Comparison of ENCODE assay signal across 9 mouse cellular contexts in the genomic region with DNA sequence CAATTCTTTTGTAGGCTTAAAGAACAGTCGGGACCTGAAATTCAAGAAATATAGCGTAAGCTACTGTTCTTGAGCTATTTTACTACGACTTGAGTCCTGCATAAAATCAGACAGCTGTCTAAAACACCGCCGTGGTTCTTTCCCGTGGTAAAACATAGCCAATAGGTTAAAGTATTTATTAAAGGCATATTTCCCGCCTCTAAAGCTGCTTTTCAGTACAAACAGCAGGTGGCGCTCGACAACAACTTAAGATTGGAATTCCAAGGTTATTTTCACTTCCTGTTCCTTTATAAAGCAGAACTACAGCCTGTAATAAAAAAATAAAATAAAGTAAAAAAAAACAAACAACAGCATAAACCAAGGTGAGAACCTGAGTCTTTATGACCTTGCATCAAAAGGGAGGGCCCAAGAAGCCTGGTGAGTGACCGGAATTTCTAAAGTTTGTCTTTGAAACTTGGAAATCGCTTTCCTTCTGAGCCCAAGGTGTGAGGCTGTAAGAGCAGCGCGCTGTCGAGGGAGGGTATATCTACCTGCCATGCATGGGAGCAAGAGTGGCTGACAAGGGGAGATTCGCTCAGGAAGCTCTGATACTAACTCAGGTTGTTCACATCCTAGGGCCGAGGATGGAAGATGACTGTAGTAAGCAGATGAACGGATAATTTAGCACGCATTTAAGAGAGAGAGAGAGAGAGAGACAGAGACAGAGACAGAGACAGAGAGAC. TPM values are rescaled to one million over a fixed set of nuclear protein-coding genes. Genes with fewer than 3 reads are reported as not detected.
DNase-seq lines count a peak whose midpoint lies in the region; ATAC-seq lines count a peak whose summit lies in the region.
"Had no signal": no experiment of that assay in that cellular context is flagged by ENCODE, and none has a peak within 500 bp of the region (broad histone marks: within the 10 kb centered on the region; RNA-seq: fewer than 3 reads in every experiment).

No protein-coding gene starts in this region.

- no peaks in the 10 kb centered on the region for H3K36me3 ChIP-seq in heart, embryonic 11.5 days (ENCODE audit: control insufficient read depth, insufficient read depth, low read length)
- no peaks in the 10 kb centered on the region for H3K36me3 ChIP-seq in midbrain, embryonic 14.5 days (ENCODE audit: control insufficient read depth, insufficient read depth, low read length)

- no peak overlapping the region for H3K27ac ChIP-seq in heart, embryonic 11.5 days (ENCODE audit: low read depth, low read length)
- H3K27ac ChIP-seq in midbrain, embryonic 14.5 days (replicated peaks; ENCODE audit: low read depth, low read length) = no peak overlapping the region

- H3K9ac ChIP-seq in heart, embryonic 11.5 days (ENCODE audit: low read depth, low read length) = no peak overlapping the region
- H3K9ac ChIP-seq in midbrain, embryonic 14.5 days (replicated peaks; ENCODE audit: low read length) = no peak overlapping the region

- no peak for ATAC-seq in heart, embryonic 11.5 days (replicated peaks; ENCODE audit: insufficient number of reproducible peaks, low FRiP score, low TSS enrichment)
- peak; percentile 43; the same call in 1 of the 2 replicates for ATAC-seq in midbrain, embryonic 14.5 days (ENCODE audit: low FRiP score, low TSS enrichment)

- DNase-seq in heart, adult 11 months = peak; percentile 92
- DNase-seq in embryo, embryonic 11 days = peak; percentile 85
- DNase-seq in heart, adult 18-20 months = peak; percentile 77 to 93
- DNase-seq in kidney, adult 11 months = peak; percentile 49
- peak; percentile 70 for DNase-seq in left cerebral cortex, postnatal 4 days
- peak; percentile 93 for DNase-seq in midbrain, embryonic 14.5 days
- peak; percentile 55 to 82 for DNase-seq in spleen, postnatal 10 days (ENCODE audit: low spot score in 2 of 2)

- intact Hi-C loops in left cerebral cortex, postnatal 4 days (cut with DNase I) = loop anchor here (2.0 to 10.0 kb wide), 3 partner anchors 101 to 745 kb away; no protein-coding TSS in a partner anchor

- no peaks in the 10 kb centered on the region for H3K4me1 ChIP-seq in heart, embryonic 11.5 days (ENCODE audit: control insufficient read depth, insufficient read depth, low read length)
- no peaks in the 10 kb centered on the region for H3K4me1 ChIP-seq in midbrain, embryonic 14.5 days (ENCODE audit: control insufficient read depth, insufficient read depth, low read length)

- no peaks in the 10 kb centered on the region for H3K27me3 ChIP-seq in heart, embryonic 11.5 days (ENCODE audit: control insufficient read depth, insufficient read depth, low read length)
- H3K27me3 ChIP-seq in midbrain, embryonic 14.5 days (ENCODE audit: control insufficient read depth, insufficient read depth, low read length) = peaks cover 4% of the 10 kb centered on the region; the same call in 1 of the 2 replicates

- H3K9me3 ChIP-seq in heart, embryonic 11.5 days (replicated peaks; ENCODE audit: control insufficient read depth, low read length) = no peaks in the 10 kb centered on the region
- H3K9me3 ChIP-seq in midbrain, embryonic 14.5 days (ENCODE audit: control insufficient read depth, low read length) = no peaks in the 10 kb centered on the region

- 36% methylated on average over 18 of the region's 18 CpGs for WGBS in heart, embryonic 11.5 days (ENCODE audit: insufficient replicate concordance)
- 33% methylated on average over 18 of the region's 18 CpGs for WGBS in midbrain, embryonic 14.5 days

- no peak overlapping the region; the same call in 1 of the 2 replicates for H3K4me2 ChIP-seq in heart, embryonic 11.5 days
- H3K4me2 ChIP-seq in midbrain, embryonic 14.5 days (ENCODE audit: low read length) = peak overlapping the region; percentile 37

- no peak overlapping the region for H3K4me3 ChIP-seq in heart, embryonic 11.5 days (ENCODE audit: low read depth, low read length)
- H3K4me3 ChIP-seq in midbrain, embryonic 14.5 days (replicated peaks; ENCODE audit: low read depth, low read length) = no peak overlapping the region

RNA-seq across cellular contexts. Expression of a gene that starts 26.4 kb away (rescaled TPM):
- 0.68 and 0.72 TPM in 2 replicates for polyA plus RNA-seq in heart, embryonic 11.5 days (2014; fragmentation: Nextera tagmentation; extraction: Ambion mirVana)
- total RNA-seq in heart, adult 18-20 months (2021) = not detected
- total RNA-seq in left cerebral cortex, postnatal 4 days (2021) = 10 to 100 TPM; 20.1 to 20.3 TPM
- 4.3 and 9.6 TPM in 2 replicates for polyA plus RNA-seq in midbrain, embryonic 14.5 days (2014; fragmentation: Nextera tagmentation; extraction: Ambion mirVana)
- polyA plus RNA-seq: C2C12 had no signal

RNA-seq across cellular contexts. Expression of a gene that starts 58.3 kb away (rescaled TPM):
- polyA plus RNA-seq in heart, embryonic 11.5 days (2014; fragmentation: Nextera tagmentation; extraction: Ambion mirVana) = 48.6 and 50.4 TPM in 2 replicates
- total RNA-seq in heart, adult 18-20 months (2021) = 10 to 100 TPM in 1 of 2 experiments, 1 to 10 TPM in 1; 9.6 to 15.4 TPM
- 10 to 100 TPM; 12.5 to 13.8 TPM for total RNA-seq in left cerebral cortex, postnatal 4 days (2021)
- polyA plus RNA-seq in midbrain, embryonic 14.5 days (2014; fragmentation: Nextera tagmentation; extraction: Ambion mirVana) = 41.6 and 52.2 TPM in 2 replicates

Comparison
In these comparisons a context has a peak if more than half of its experiments do, and no peak if none do; other contexts are left out.
1. RNA of a gene that starts 26.4 kb away (total RNA-seq): 20.1 to 20.3 TPM in left cerebral cortex, postnatal 4 days; not detected in heart, adult 18-20 months; every median in the first group is over 10 times any median in the second.
2. Peak in every context shown above with its lines, with median percentiles within 50 percentile points of each other: DNase-seq.